Mouse (Mus musculus): ENCODE results near the gene Nup210l.

DNA sequence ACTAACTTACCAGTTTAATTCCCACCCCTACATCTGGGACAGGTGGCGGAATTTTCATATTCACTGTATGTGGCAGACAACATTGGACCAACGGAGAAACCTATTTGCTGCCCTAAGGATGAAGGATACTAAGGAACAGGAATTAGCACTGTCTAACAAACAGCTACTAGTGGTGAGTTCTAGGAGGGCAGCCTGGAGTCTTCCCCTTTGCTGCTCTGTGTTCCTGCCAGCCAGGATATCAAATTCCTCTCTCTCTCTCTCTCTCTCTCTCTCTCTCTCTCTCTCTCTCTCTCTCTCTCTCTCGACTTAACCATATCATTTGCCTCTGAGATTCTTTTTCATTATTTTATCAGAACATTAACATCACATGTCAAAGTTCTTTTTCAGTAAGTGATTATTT is 39.5 kb upstream of the Nup210l start:
- no peak for TF ChIP-seq EP300 (IDR thresholded peaks at IDR 0.05)
- no peak for TF ChIP-seq CTCF (IDR thresholded peaks at IDR 0.05)
